Mouse (Mus musculus) intestine, embryonic 16.5 days (tissue): Measurements from ENCODE around the gene Ugt1a2. TPM values are rescaled to one million over a fixed set of nuclear protein-coding genes. Genes with fewer than 3 reads are reported as not detected.
A peak's percentile ranks its signal among the peaks of the same experiment; 100 is the strongest.

Source experiments
- ATAC-seq: fragments of 200-750 bp; cut with Nextera tagmentation; 2 replicates; pipeline ENCODE4 v1.8.0; 2017; ENCODE audit warnings: moderate TSS enrichment, moderate library complexity
- H3K27ac ChIP-seq: fragments of 300-500 bp; sonication (generic); 2 replicates; pipeline ENCODE4 v1.5.1; 2014; ENCODE audit warnings: mild to moderate bottlenecking, low read length
- H3K27me3 ChIP-seq: fragments of 300-500 bp; sonication (generic); replicated peaks from 2 replicates; pipeline ENCODE4 v1.6.1; 2014; ENCODE audit warnings: low read length, control low read depth, mixed read lengths; ENCODE audit not compliant: control insufficient read depth, insufficient read depth
- H3K36me3 ChIP-seq: fragments of 300-500 bp; sonication (generic); 2 replicates; pipeline ENCODE4 v1.6.1; 2014; ENCODE audit warnings: low read length, control low read depth; ENCODE audit not compliant: control insufficient read depth, insufficient read depth
- H3K4me1 ChIP-seq: fragments of 300-500 bp; sonication (generic); 2 replicates; pipeline ENCODE4 v1.6.1; 2014; ENCODE audit warnings: low read length, control low read depth, mixed read lengths; ENCODE audit not compliant: control insufficient read depth, insufficient read depth
- H3K4me2 ChIP-seq: fragments of 300-500 bp; sonication (generic); 2 replicates; pipeline ENCODE4 v1.6.1; 2014; ENCODE audit warnings: low read depth, low read length, control low read depth
- H3K4me3 ChIP-seq: fragments of 300-500 bp; sonication (generic); 2 replicates; pipeline ENCODE4 v1.5.1; 2014; ENCODE audit warnings: mild to moderate bottlenecking, low read length
- H3K9ac ChIP-seq: fragments of 300-500 bp; sonication (generic); 2 replicates; pipeline ENCODE4 v1.6.1; 2014; ENCODE audit warnings: low read depth, low read length
- H3K9me3 ChIP-seq: fragments of 300-500 bp; sonication (generic); 2 replicates; pipeline ENCODE4 v1.6.1; 2016; ENCODE audit warnings: low read length, control low read depth; ENCODE audit not compliant: control insufficient read depth
- WGBS: fragments of 180-500 bp; shearing (Covaris S2); extraction: QIAGEN DNeasy Blood & Tissue Kit; methylation state at CpG from one replicate; pipeline ENCODE4 v1.1.7; 2014; 5-methylcytosine and 5-hydroxymethylcytosine counted together
- polyA plus RNA-seq: library from polyadenylated mRNA; unstranded; fragments of >200 nt; fragmentation: Nextera tagmentation; extraction: Ambion mirVana; gene quantifications from 2 replicates; pipeline ENCODE4 v1.2.1, GENCODE M21; 2015

Ugt1a2 gene
- polyA plus RNA-seq, 1 experiment from 2014 or later, result not detected

DNA sequence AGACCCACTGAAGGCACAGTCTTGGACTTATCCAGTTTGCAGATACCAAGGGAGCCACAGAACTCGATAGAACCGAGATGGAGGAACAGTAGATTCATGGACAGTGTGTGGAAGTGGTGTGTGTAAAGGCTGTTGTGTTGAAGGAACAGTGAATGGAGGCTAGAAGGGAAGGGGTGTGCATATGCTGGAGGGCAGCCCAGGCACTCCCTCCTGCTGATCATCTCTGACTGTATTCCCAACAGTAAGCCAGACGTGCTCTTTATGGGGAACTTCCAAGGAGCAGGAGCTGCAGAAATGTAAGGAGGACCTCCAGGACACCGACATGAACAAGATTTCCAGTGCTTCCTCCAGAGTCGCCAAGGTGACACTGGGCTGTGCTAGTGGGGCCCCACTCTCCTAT lies 49.6 kb downstream of the Ugt1a2 start:
- no peak overlapping the region for H3K9ac ChIP-seq
- H3K4me2 ChIP-seq, result no peak overlapping the region
- no peak for ATAC-seq
- peaks cover 34% of the 10 kb centered on the region for H3K9me3 ChIP-seq
- no peak overlapping the region for H3K4me3 ChIP-seq
- no peaks in the 10 kb centered on the region for H3K36me3 ChIP-seq
- 79% methylated on average over 5 of the region's 5 CpGs for WGBS
- no peaks in the 10 kb centered on the region for H3K27me3 ChIP-seq
- H3K4me1 ChIP-seq, result no peaks in the 10 kb centered on the region
- H3K27ac ChIP-seq, result no peak overlapping the region

DNA sequence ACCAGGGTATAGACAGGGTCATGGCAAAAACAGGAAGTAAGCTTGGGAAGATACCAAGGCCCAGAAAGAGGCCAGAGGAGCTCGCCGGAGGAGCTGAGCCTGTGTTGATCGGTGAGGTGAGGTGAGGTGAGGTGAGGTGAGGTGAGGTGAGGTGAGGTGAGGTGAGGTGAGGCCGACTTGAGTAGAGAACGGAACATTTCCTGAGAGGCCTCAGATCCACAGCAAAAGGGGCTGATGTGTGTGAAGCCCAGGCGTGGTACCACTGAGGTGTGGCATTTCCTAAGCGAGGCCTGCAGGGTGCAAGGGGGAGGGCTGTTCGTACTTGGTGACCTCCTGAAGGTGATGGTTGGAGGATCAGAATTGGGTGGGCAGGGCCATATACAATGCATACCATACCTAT lies 52.7 kb downstream of the Ugt1a2 start:
- Histone ChIP-seq H3K9me3 (peaks cover 35% of the 10 kb centered on the region), H3K4me3 (no peak overlapping the region), H3K4me1 (no peaks in the 10 kb centered on the region), H3K27me3 (no peaks in the 10 kb centered on the region), H3K4me2 (no peak overlapping the region), H3K27ac (no peak overlapping the region), H3K9ac (no peak overlapping the region), H3K36me3 (no peaks in the 10 kb centered on the region)
- WGBS, result 73% methylated on average over 8 of the region's 8 CpGs
- peak; percentile 22 for ATAC-seq

DNA sequence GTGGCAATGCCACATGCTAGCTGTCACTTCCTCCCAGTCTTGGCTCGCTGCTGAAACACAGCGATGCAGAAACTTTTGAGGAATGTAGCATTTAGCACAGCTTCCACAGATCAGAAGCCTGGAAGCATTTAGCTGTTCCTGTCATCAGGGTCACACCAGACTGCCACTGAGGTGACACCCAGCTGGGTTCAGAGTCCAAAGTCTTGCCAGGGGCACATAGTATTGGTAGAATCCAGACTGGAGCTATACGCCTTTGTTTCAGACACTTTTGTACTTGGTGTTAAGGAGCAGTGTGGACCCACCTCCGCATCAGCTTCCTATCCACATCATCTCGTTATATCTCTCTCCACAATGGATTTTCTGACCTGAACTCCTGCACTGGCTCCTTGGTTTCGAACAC lies 53.1 kb downstream of the Ugt1a2 start:
- H3K36me3 ChIP-seq, result no peaks in the 10 kb centered on the region
- peaks cover 34% of the 10 kb centered on the region for H3K9me3 ChIP-seq
- no peak overlapping the region for H3K27ac ChIP-seq
- H3K4me3 ChIP-seq, result no peak overlapping the region
- H3K4me1 ChIP-seq, result no peaks in the 10 kb centered on the region
- H3K9ac ChIP-seq, result no peak overlapping the region
- 71% methylated on average over 6 of the region's 6 CpGs for WGBS
- ATAC-seq, result peak; percentile 52
- no peak overlapping the region for H3K4me2 ChIP-seq
- H3K27me3 ChIP-seq, result no peaks in the 10 kb centered on the region

DNA sequence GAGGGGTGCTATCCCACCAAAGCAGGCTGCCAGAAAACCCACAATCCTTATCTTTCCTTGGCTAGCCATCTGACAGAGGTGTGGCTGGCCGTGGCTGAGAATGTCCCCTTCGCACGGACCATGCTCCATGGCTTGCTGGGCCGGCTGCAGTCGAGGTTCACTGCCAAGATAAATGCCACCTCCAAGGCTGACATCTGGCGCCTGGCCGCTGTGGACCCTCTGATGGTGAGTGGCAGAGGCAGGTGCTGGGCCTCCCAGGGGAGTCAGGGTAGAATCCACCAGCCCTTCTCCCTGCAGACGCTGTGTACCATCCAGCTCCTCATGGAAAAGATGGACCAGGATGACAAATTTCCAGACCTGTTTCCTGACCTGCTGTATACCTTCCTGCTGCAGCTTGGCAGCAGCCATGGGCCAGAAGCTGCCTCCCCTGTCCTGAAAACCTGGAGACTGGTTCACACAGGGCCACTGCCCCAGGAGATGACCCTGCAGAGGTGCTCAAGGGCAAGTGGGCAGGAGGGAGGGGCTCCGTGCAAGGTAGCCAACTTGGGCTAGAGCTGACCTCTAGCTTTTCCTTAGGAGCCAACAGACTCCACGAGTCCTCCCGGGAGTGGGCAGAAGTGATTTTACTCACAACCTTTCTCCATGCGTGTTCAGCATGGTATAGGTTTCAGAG lies 54.5 kb downstream of the Ugt1a2 start:
- no peak for ATAC-seq
- no peak overlapping the region for H3K4me2 ChIP-seq
- H3K9ac ChIP-seq, result no peak overlapping the region
- H3K27me3 ChIP-seq, result no peaks in the 10 kb centered on the region
- H3K4me3 ChIP-seq, result no peak overlapping the region
- no peaks in the 10 kb centered on the region for H3K36me3 ChIP-seq
- peaks cover 21% of the 10 kb centered on the region for H3K9me3 ChIP-seq
- H3K27ac ChIP-seq, result no peak overlapping the region
- 0 out of 2 replicates have a peak, but pooled peaks cover 2% of the 10 kb centered on the region for H3K4me1 ChIP-seq
- WGBS, result 86% methylated on average over 12 of the region's 12 CpGs

DNA sequence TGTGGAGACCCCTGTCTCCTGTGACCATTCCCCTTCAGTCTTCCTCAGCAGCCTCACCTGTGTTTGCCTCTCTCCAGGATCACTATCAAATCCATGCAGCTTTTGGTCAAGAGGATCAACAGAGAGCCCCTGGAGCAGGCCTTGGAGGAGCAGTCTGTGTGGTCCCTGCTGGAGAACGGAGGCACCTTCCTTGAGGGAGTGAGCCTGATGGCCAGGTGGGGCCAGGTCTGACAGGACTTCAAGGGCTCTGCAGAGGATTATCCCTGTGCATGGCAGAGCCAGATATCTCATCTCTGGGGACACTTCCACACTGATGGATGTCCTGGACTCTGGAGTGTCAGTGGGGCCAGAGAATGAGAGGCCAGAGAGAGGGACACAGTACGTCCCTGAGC lies 55.1 kb downstream of the Ugt1a2 start:
- H3K27ac ChIP-seq, result no peak overlapping the region
- H3K27me3 ChIP-seq, result no peaks in the 10 kb centered on the region
- WGBS, result 58% methylated on average over 2 of the region's 2 CpGs
- no peak for ATAC-seq
- H3K9me3 ChIP-seq, result peaks cover 16% of the 10 kb centered on the region; the same call in 1 of the 2 replicates
- H3K36me3 ChIP-seq, result peaks cover under 1% of the 10 kb centered on the region; the same call in 1 of the 2 replicates
- H3K4me2 ChIP-seq, result no peak overlapping the region
- no peak overlapping the region for H3K4me3 ChIP-seq
- 0 out of 2 replicates have a peak, but pooled peaks cover 5% of the 10 kb centered on the region for H3K4me1 ChIP-seq
- H3K9ac ChIP-seq, result no peak overlapping the region

DNA sequence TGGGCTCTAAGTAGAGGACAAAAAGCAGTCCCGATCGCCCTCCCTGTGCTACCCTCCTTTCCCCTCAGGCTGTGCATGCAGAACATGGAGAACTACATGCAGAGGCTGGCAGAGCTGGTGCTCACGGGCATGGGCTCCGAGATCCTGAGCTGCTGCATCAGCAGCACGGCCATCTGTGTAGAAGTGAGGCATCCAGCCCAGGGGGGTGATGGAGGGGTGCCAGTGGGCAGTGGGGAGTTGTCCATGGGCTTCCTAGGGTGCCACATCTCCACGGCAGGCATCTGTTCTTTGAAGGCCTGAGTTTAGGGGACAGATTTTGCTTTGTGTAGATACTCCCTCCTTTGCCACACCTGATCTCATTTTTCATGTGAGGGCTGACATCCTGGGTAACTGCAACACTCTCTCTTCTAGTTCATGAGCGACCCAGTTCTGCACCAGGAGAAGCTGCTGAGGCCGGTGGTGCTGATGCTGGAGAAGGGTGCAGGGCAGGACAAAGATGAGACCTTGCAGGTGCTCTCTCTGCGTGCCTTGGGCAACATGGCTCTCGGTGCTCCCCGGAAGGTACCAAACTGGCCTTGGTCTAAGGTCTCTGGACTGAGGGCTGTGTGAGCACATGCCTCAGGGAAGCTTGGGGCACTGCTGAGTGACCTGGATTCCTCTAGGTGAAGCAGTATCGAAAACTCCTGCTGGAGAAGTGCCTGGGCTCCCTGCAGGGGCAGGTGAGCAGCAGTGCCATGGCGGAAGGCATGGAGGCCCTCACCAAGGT lies 55.8 kb downstream of the Ugt1a2 start:
- Histone ChIP-seq H3K4me1 (0 out of 2 replicates have a peak, but pooled peaks cover 5% of the 10 kb centered on the region), H3K27me3 (no peaks in the 10 kb centered on the region), H3K36me3 (peaks cover 6% of the 10 kb centered on the region), H3K9me3 (peaks cover 10% of the 10 kb centered on the region; the same call in 1 of the 2 replicates), H3K9ac (no peak overlapping the region), H3K4me2 (no peak overlapping the region), H3K27ac (no peak overlapping the region), H3K4me3 (no peak overlapping the region)
- 79% methylated on average over 13 of the region's 13 CpGs for WGBS
- ATAC-seq, result no peak

DNA sequence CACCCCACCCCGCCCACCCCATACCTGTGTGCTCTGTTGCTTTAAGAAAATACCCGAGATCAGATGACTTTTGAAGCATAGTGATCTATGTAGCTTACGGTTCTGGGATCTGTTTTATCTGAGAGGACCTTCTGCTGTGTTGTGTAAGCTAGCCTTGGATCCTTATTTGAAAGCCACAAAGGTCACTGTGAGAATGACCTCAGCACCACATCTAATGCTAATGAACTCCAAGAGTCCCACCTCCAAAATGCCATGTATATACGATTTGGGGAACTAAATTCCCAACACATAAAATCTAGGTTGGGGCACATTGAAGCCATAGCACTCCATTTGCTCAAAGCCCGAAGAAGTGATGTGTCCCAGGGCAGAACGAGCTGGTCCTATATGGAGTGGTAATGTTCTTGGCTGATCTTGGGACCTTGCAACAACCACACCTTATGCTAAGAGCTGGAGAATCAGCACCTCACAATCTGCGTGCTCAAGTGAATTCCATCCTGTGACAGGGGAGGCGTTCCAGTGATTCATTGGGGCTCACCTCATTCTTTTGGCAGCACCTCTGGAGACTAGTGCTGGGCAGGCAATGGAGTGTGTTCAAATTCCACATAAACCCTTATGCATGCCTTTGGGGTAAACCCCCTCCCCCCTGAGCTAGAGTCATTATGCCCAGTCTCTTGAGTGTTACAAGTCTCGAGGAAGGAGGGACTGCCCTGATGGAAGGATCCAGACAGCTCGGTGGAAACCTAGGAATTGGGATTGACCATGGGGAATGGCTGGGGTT lies 56.7 kb downstream of the Ugt1a2 start:
- no peak overlapping the region for H3K27ac ChIP-seq
- H3K4me1 ChIP-seq, result 0 out of 2 replicates have a peak, but pooled peaks cover 5% of the 10 kb centered on the region
- H3K4me3 ChIP-seq, result no peak overlapping the region
- H3K9ac ChIP-seq, result no peak overlapping the region
- WGBS, result 77% methylated on average over 10 of the region's 10 CpGs
- no peak overlapping the region for H3K4me2 ChIP-seq
- H3K36me3 ChIP-seq, result peaks cover 15% of the 10 kb centered on the region
- H3K27me3 ChIP-seq, result no peaks in the 10 kb centered on the region
- H3K9me3 ChIP-seq, result peaks cover 10% of the 10 kb centered on the region; the same call in 1 of the 2 replicates
- no peak for ATAC-seq

DNA sequence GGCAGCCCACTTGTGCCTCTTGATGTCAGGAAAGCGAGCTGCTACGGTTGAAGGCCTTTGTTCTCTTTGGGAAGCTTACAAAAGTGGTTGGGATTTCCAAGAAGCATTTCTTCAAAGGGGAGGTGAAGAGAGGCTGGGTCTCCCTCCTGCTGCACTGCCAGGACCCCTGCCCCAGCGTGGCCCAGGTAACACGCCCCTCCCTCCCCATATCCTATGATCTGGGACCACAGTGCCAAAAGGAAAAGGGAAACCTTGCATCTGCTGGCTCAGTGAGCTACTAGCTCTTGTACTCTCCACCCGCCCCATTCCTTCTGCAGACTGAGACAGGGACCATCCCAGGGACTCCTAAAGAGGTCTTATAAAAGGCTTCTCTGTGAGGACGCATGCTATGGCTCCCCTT lies 57.3 kb downstream of the Ugt1a2 start:
- Histone ChIP-seq H3K27ac (no peak overlapping the region), H3K27me3 (no peaks in the 10 kb centered on the region), H3K4me3 (no peak overlapping the region), H3K9ac (no peak overlapping the region), H3K4me1 (0 out of 2 replicates have a peak, but pooled peaks cover 10% of the 10 kb centered on the region), H3K4me2 (no peak overlapping the region), H3K9me3 (peaks cover 10% of the 10 kb centered on the region; the same call in 1 of the 2 replicates), H3K36me3 (peaks cover 20% of the 10 kb centered on the region)
- 82% methylated on average over 6 of the region's 6 CpGs for WGBS
- ATAC-seq, result no peak

DNA sequence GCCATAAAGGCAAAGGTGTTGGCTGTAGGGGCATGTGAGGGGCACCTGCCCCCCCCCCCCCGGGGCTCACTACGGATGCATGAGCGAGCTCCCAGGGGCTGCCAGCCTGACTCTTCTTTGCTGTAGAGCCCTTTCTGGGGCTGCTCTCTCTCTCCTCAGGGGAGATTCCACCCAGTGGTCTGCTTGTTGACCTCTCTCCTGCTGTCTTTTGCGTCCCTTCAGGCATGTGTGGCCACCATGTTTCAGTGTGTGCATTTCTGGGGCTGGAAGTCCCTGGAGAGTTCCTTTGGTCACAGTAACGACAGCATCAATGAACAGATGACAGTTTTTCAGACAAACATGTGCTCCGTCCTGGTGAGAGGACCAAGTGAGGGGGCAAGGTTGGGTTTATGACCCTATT lies 58.0 kb downstream of the Ugt1a2 start:
- WGBS, result 65% methylated on average over 6 of the region's 6 CpGs
- Histone ChIP-seq H3K4me2 (no peak overlapping the region), H3K9me3 (peaks cover 10% of the 10 kb centered on the region; the same call in 1 of the 2 replicates), H3K27ac (no peak overlapping the region), H3K9ac (no peak overlapping the region), H3K4me3 (no peak overlapping the region), H3K4me1 (0 out of 2 replicates have a peak, but pooled peaks cover 10% of the 10 kb centered on the region), H3K36me3 (peaks cover 27% of the 10 kb centered on the region), H3K27me3 (no peaks in the 10 kb centered on the region)
- ATAC-seq, result no peak
